Mouse (Mus musculus) brain, embryonic 14.5 days (tissue): Measurements from ENCODE around the gene Mms19.

Source experiments
- CTCF ChIP-seq: fragments of 200-500 bp; IDR thresholded peaks from 2 replicates; pipeline ENCODE4 v1.5.1; 2012; ENCODE audit warnings: inconsistent platforms, mild to moderate bottlenecking, moderate library complexity, borderline replicate concordance; ENCODE audit not compliant: insufficient read depth, insufficient read length; ENCODE audit errors: extremely low read depth
- POLR2A ChIP-seq: fragments of 200-500 bp; IDR thresholded peaks from 2 replicates; pipeline ENCODE4 v1.6.1; 2012; ENCODE audit warnings: mild to moderate bottlenecking, inconsistent platforms, borderline replicate concordance; ENCODE audit not compliant: poor library complexity, insufficient read depth, insufficient read length, severe bottlenecking; ENCODE audit errors: extremely low read depth

DNA sequence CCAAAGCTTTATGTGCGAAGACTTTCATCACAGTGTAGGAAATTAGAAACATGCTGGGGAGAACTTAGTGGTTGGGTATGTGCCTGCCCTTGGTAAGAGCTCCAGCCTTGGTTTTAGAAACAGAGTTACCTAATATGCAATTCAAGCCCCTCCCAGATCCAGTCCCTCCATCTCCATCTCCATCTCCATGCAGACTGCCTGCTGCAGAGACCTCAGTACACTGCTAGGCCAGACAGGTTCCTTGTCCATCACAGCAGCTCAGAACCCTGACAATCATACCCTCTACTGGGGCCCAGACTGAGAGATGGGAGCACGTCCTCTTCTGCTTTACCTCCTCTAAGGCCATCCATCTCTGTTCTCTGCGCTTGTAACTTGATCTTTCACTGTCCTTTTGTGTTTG, 27.6 kb upstream of the Mms19 start:
- no peak for TF ChIP-seq CTCF
- TF ChIP-seq POLR2A, result no peak
